Mouse (Mus musculus) midbrain, postnatal 0 days (tissue): ENCODE measurements at regions not wholly inside any gene's neighbourhood (a gene's known extent, or its start where the extent isn't known, plus 50 kb on each side); places are given as distances from the start of the nearest gene placed in this dataset.

Source experiments
- ATAC-seq: fragments of 200-750 bp; cut with Nextera tagmentation; 2 replicates; pipeline ENCODE4 v1.8.0; 2017; ENCODE audit warnings: moderate number of reproducible peaks, mild to moderate bottlenecking, moderate TSS enrichment, moderate library complexity; ENCODE audit not compliant: low FRiP score
- DNase-seq: peaks from one replicate; pipeline ENCODE4 v3.0.0-alpha.2; 2015; ENCODE audit warnings: low spot score
- H3K27ac ChIP-seq: fragments of 300-500 bp; sonication (generic); 2 replicates; pipeline ENCODE4 v1.5.1; 2014; ENCODE audit warnings: low read depth, mild to moderate bottlenecking, low read length, mixed read lengths
- H3K27me3 ChIP-seq: fragments of 300-500 bp; sonication (generic); 2 replicates; pipeline ENCODE4 v1.6.1; 2014; ENCODE audit warnings: low read length, control low read depth, mixed read lengths; ENCODE audit not compliant: insufficient read depth
- H3K36me3 ChIP-seq: fragments of 300-500 bp; sonication (generic); 2 replicates; pipeline ENCODE4 v1.6.1; 2014; ENCODE audit warnings: low read length, control low read depth, mixed read lengths; ENCODE audit not compliant: insufficient read depth
- H3K4me1 ChIP-seq: fragments of 300-500 bp; sonication (generic); 2 replicates; pipeline ENCODE4 v1.6.1; 2014; ENCODE audit warnings: mild to moderate bottlenecking, control low read depth, antibody characterized with exemption, low read length, mixed read lengths; ENCODE audit not compliant: insufficient read depth
- H3K4me2 ChIP-seq: fragments of 300-500 bp; sonication (generic); 2 replicates; pipeline ENCODE4 v1.6.1; 2014; ENCODE audit warnings: low read depth, mild to moderate bottlenecking, low read length, mixed read lengths; ENCODE audit not compliant: poor library complexity, severe bottlenecking
- H3K4me3 ChIP-seq: fragments of 300-500 bp; sonication (generic); 2 replicates; pipeline ENCODE4 v1.5.1; 2014; ENCODE audit warnings: low read depth, mild to moderate bottlenecking, low read length, moderate library complexity
- H3K9ac ChIP-seq: fragments of 300-500 bp; sonication (generic); replicated peaks from 2 replicates; pipeline ENCODE4 v1.6.1; 2014; ENCODE audit warnings: mild to moderate bottlenecking, low read length, moderate library complexity, mixed read lengths; ENCODE audit not compliant: poor library complexity, severe bottlenecking
- H3K9me3 ChIP-seq: fragments of 300-500 bp; sonication (generic); 2 replicates; pipeline ENCODE4 v1.6.1; 2016; ENCODE audit warnings: low read length, control low read depth
- CTCF ChIP-seq: IDR thresholded peaks from 2 replicates; pipeline ENCODE4 v1.5.1; 2016; ENCODE audit warnings: antibody characterized with exemption, mild to moderate bottlenecking
- WGBS: fragments of 180-500 bp; shearing (Covaris S2); extraction: QIAGEN DNeasy Blood & Tissue Kit; methylation state at CpG from one replicate; pipeline ENCODE4 v1.1.7; 2014; 5-methylcytosine and 5-hydroxymethylcytosine counted together

GRCm38 (mm10) chr10:61019566-61019965 is 69.6 kb upstream of the Pcbd1 start:
- Histone ChIP-seq H3K27me3 (no peaks in the 10 kb centered on the region), H3K4me3 (no peak overlapping the region), H3K27ac (no peak overlapping the region), H3K4me2 (no peak overlapping the region), H3K4me1 (no peaks in the 10 kb centered on the region), H3K9me3 (no peaks in the 10 kb centered on the region), H3K9ac (no peak overlapping the region), H3K36me3 (no peaks in the 10 kb centered on the region)
- TF ChIP-seq CTCF: peak; percentile 50
- DNase-seq: no peak
- no peak for ATAC-seq
- 24% methylated on average over 2 of the region's 2 CpGs for WGBS

- Histone ChIP-seq H3K4me3 (no peak overlapping the region), H3K4me2 (no peak overlapping the region), H3K9me3 (no peaks in the 10 kb centered on the region), H3K27me3 (no peaks in the 10 kb centered on the region), H3K4me1 (0 out of 2 replicates have a peak, but pooled peaks cover 6% of the 10 kb centered on the region), H3K9ac (no peak overlapping the region), H3K27ac (no peak overlapping the region), H3K36me3 (no peaks in the 10 kb centered on the region)
- peak; percentile 39; the same call in 1 of the 2 replicates for ATAC-seq
- peak; percentile 82 for DNase-seq
- 19% methylated on average over 1 of the region's 1 CpGs for WGBS
- TF ChIP-seq CTCF: no peak
Observed at GRCm38 (mm10) chr10:61012199-61012695, 76.9 kb upstream of the Pcbd1 start.

- H3K4me3 ChIP-seq: no peak overlapping the region
- DNase-seq (peak; percentile 69), ATAC-seq (no peak)
- H3K9me3 ChIP-seq: no peaks in the 10 kb centered on the region
- no peak overlapping the region for H3K27ac ChIP-seq
- no peak overlapping the region for H3K4me2 ChIP-seq
- whole genome bisulfite sequencing: 52% methylated on average over 4 of the region's 4 CpGs
- 0 out of 2 replicates have a peak, but pooled peaks cover 6% of the 10 kb centered on the region for H3K4me1 ChIP-seq
- H3K9ac ChIP-seq: no peak overlapping the region
- no peaks in the 10 kb centered on the region for H3K27me3 ChIP-seq
- TF ChIP-seq CTCF: no peak
- H3K36me3 ChIP-seq: no peaks in the 10 kb centered on the region
Observed at GRCm38 (mm10) chr10:61010697-61011096, 78.4 kb upstream of the Pcbd1 start.

- no peak overlapping the region for H3K27ac ChIP-seq
- no peak for TF ChIP-seq CTCF
- no peak overlapping the region for H3K9ac ChIP-seq
- no peaks in the 10 kb centered on the region for H3K27me3 ChIP-seq
- H3K4me1 ChIP-seq: 0 out of 2 replicates have a peak, but pooled peaks cover 6% of the 10 kb centered on the region
- H3K4me2 ChIP-seq: no peak overlapping the region
- WGBS: 90% methylated on average over 3 of the region's 3 CpGs
- no peak for DNase-seq
- H3K36me3 ChIP-seq: no peaks in the 10 kb centered on the region
- ATAC-seq: no peak
- no peaks in the 10 kb centered on the region for H3K9me3 ChIP-seq
- H3K4me3 ChIP-seq: no peak overlapping the region
Observed at GRCm38 (mm10) chr10:61007403-61007802, 81.7 kb upstream of the Pcbd1 start.

GRCm38 (mm10) chr10:61001745-61002160 is 87.4 kb upstream of the Pcbd1 start:
- H3K27ac ChIP-seq: no peak overlapping the region
- no peak for TF ChIP-seq CTCF
- DNase-seq (no peak), ATAC-seq (no peak)
- H3K36me3 ChIP-seq: no peaks in the 10 kb centered on the region
- H3K4me2 ChIP-seq: no peak overlapping the region
- H3K4me3 ChIP-seq: no peak overlapping the region
- H3K9me3 ChIP-seq: no peaks in the 10 kb centered on the region
- 90% methylated on average over 22 of the region's 22 CpGs for WGBS
- H3K9ac ChIP-seq: no peak overlapping the region
- no peaks in the 10 kb centered on the region for H3K27me3 ChIP-seq
- no peaks in the 10 kb centered on the region for H3K4me1 ChIP-seq

- Histone ChIP-seq H3K9ac (no peak overlapping the region), H3K27me3 (no peaks in the 10 kb centered on the region), H3K9me3 (no peaks in the 10 kb centered on the region), H3K4me1 (no peaks in the 10 kb centered on the region), H3K36me3 (no peaks in the 10 kb centered on the region), H3K4me3 (no peak overlapping the region), H3K4me2 (no peak overlapping the region), H3K27ac (no peak overlapping the region)
- DNase-seq (no peak), ATAC-seq (no peak)
- TF ChIP-seq CTCF: no peak
- WGBS: 74% methylated on average over 9 of the region's 9 CpGs
Observed at GRCm38 (mm10) chr10:60997393-60997792, 91.7 kb upstream of the Pcbd1 start.
